Mouse (Mus musculus): Measurements from ENCODE around the gene Olfr191. TPM values are rescaled to one million over a fixed set of nuclear protein-coding genes. Genes with fewer than 3 reads are reported as not detected.
"Not testable (repeated sequence)": the region's sequence is repeated elsewhere in the genome, so short reads cannot be mapped to it uniquely, and the experiment has no call there.

Gene Olfr191
- total RNA-seq (2015), result not detected in 2 replicates
- not detected in 2 replicates for total RNA-seq (2017)

- not testable (repeated sequence) for ATAC-seq (ENCODE audit: poor library complexity, severe bottlenecking)
These were observed at the start of gene Olfr191 for GRCm38 (mm10) chr16:59089722-59090121. TSS of gene Olfr191 (minus strand) at chr16:59089822.

- no peak for ATAC-seq (ENCODE audit: poor library complexity, severe bottlenecking)
These were observed 41.1 kb upstream of the Olfr191 start for GRCm38 (mm10) chr16:59130740-59131139.

- no peak for ATAC-seq (ENCODE audit: poor library complexity, severe bottlenecking)
These were observed 31.3 kb upstream of the Olfr191 start, which contains the start of gene Olfr194 for GRCm38 (mm10) chr16:59120969-59121368. TSS of gene Olfr194 (minus strand) at chr16:59121069.

DNA sequence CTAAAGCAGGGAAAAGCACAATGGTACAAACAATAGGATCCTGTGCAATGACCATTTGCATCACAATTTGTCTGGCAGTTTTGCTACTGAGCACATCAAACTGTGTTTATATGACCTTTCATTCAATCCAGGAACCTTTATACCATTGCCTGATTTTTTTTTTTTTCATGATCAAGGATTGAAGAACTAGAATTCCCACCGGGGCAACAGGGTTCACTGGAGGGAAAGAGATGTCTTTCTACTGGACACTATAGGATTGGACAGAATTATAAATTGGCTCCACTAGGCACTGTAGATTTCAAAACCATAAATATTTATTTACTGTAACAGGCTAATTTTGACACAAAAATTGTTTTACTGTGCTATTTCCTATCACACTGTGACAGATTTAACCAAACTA, 22.2 kb upstream of the Olfr191 start, which contains the start of gene Olfr193:
Olfr193 (minus strand) TSS at position 101 of the 400 bp plus-strand sequence.
- no peak for ATAC-seq (ENCODE audit: poor library complexity, severe bottlenecking)

GRCm38 (mm10) chr16:59108522-59108921, 18.9 kb upstream of the Olfr191 start:
- not testable (repeated sequence) for ATAC-seq (ENCODE audit: poor library complexity, severe bottlenecking)

GRCm38 (mm10) chr16:59105312-59105711, 15.7 kb upstream of the Olfr191 start:
- ATAC-seq (ENCODE audit: poor library complexity, severe bottlenecking), result no peak

DNA sequence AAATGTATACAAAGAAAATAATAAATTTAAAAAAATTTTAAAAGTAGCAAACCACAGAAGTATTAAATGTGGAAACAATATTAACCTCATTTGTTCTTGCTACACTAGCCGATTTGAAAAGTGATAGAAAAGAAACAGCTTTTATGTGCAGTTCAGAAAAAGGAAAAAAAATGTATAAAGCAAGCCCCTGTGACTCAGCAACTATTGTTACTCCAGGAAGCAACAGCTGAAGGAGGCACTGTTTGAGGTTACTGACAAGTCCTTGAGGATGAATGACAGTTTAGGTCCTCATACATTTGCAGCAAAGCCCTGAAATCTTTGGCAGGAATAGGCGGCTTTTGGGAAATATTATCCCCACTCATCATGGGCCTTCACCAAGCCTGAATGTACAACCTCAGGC, 8.5 kb downstream of the Olfr191 start:
- ATAC-seq (ENCODE audit: poor library complexity, severe bottlenecking), result not testable (repeated sequence)

DNA sequence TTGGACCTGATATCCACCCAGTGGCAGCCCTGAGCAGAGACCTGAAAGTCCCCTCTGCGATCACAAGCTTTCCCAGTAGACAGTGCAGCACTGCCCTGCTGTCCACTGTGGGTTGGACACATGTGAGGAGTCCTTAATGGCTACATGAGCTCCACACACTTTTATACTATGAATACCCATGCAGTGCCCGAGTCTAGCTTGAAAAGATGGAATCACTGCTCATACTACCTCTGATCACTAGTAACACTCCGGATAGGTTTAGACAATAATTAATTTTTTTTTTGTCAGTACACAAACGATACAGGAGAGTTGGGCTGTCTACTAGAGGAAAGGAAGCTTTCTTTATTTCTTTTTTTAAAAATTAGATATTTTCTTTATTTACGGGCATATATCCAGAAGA, 11.7 kb downstream of the Olfr191 start, which contains the start of gene Olfr190:
Olfr190 (minus strand) TSS at position 101 of the 400 bp plus-strand sequence.
- no peak for ATAC-seq (ENCODE audit: poor library complexity, severe bottlenecking)

DNA sequence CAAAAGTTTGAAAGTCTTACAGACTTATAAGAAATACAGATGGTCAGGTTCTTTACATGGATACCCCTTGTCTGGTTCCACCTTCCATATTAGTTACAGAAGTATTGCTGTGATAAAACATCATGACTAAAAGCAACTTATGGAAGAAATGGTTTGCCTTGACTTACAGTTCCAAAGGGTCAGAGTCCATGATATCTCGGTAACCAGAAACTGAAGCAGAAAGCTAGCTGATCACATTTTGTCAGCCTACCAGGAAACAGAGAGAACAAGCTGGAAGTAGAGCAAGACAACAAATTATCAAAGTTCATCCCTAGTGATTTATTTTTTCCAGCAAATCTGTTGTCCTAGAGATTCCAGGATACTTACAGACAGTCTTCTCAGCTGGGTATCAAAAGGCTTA, 16.1 kb downstream of the Olfr191 start:
- no peak for ATAC-seq (ENCODE audit: poor library complexity, severe bottlenecking)

- no peak for ATAC-seq (ENCODE audit: poor library complexity, severe bottlenecking)
These were observed 17.9 kb downstream of the Olfr191 start for GRCm38 (mm10) chr16:59071755-59072154.

GRCm38 (mm10) chr16:59062411-59062810, 27.2 kb downstream of the Olfr191 start:
- not testable (repeated sequence) for ATAC-seq (ENCODE audit: poor library complexity, severe bottlenecking)

DNA sequence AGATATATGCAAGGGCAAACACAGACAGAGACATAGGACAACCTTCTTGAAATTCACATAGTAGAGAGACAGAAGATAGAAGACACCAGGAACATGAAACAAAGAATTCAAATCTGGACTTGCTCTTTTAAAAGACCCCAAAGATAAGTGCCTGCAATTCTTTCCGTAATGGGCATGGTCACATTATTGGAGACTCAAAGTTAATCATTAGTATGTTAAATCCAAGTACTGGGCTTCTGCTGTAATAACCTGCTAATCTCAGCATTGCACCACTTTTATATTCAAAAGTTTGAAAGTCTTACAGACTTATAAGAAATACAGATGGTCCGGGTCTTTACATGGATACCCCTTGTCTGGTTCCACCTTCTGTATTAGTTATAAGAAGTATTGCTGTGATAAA, 40.3 kb downstream of the Olfr191 start:
- not testable (repeated sequence) for ATAC-seq (ENCODE audit: poor library complexity, severe bottlenecking)

- ATAC-seq (ENCODE audit: poor library complexity, severe bottlenecking), result no peak
These were observed 40.8 kb downstream of the Olfr191 start for GRCm38 (mm10) chr16:59048860-59049259.

DNA sequence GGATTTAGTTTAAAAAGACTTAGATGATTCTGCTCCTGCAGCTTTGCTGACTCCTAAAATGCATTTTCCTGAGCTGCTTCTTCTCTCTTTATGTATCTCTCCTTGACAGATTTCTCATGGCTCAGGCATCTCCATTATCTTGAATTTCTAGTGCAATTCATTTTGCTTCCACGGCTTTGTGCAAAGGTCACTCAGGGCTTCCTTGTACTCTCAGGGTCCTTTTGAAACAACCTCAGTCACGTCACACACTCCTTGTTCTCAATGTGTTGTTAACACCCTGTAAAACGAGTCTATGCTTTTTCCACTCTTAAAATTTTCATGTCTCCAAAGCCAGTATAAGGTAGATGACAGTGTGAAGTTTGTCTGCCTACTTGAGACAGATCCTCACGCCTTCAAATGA, 42.0 kb downstream of the Olfr191 start:
- ATAC-seq (ENCODE audit: poor library complexity, severe bottlenecking), result no peak

GRCm38 (mm10) chr16:59045835-59046234, 43.8 kb downstream of the Olfr191 start:
- ATAC-seq (ENCODE audit: poor library complexity, severe bottlenecking), result no peak

GRCm38 (mm10) chr16:59039710-59040109, 49.9 kb downstream of the Olfr191 start, which contains the start of gene Olfr187:
TSS of gene Olfr187 (minus strand) at chr16:59039767.
- ATAC-seq (ENCODE audit: poor library complexity, severe bottlenecking), result no peak

Other genes with a start within 250 kb of the Olfr191 start
- gene Olfr177, start 215.1 kb downstream of the Olfr191 start, total RNA-seq (2015), result not detected in 2 replicates
- not detected in 2 replicates for gene Olfr177, start 215.1 kb downstream of the Olfr191 start, total RNA-seq (2017)
- gene Olfr178, start 197.8 kb downstream of the Olfr191 start, total RNA-seq (2015), result not detected in 2 replicates
- not detected in 2 replicates for gene Olfr178, start 197.8 kb downstream of the Olfr191 start, total RNA-seq (2017)
- gene Olfr181, start 161.1 kb downstream of the Olfr191 start, total RNA-seq (2015), result not detected in 2 replicates
- not detected in 2 replicates for gene Olfr181, start 161.1 kb downstream of the Olfr191 start, total RNA-seq (2017)
- not detected in 2 replicates for gene Olfr180, start 160.4 kb downstream of the Olfr191 start, total RNA-seq (2015)
- gene Olfr180, start 160.4 kb downstream of the Olfr191 start, total RNA-seq (2017), result not detected in 2 replicates
- gene Olfr183, start 94.5 kb downstream of the Olfr191 start, total RNA-seq (2015), result not detected in 2 replicates
- not detected in 2 replicates for gene Olfr183, start 94.5 kb downstream of the Olfr191 start, total RNA-seq (2017)
- gene Olfr186, start 59.5 kb downstream of the Olfr191 start, total RNA-seq (2015), result not detected in 2 replicates
- gene Olfr186, start 59.5 kb downstream of the Olfr191 start, total RNA-seq (2017), result not detected in 2 replicates
- gene Olfr187, start 50.1 kb downstream of the Olfr191 start, total RNA-seq (2015), result not detected in 2 replicates
- not detected in 2 replicates for gene Olfr187, start 50.1 kb downstream of the Olfr191 start, total RNA-seq (2017)
- gene Olfr190, start 11.8 kb downstream of the Olfr191 start, total RNA-seq (2015), result not detected in 2 replicates
- gene Olfr190, start 11.8 kb downstream of the Olfr191 start, total RNA-seq (2017), result not detected in 2 replicates
- not detected in 2 replicates for gene Olfr193, start 22.1 kb upstream of the Olfr191 start, total RNA-seq (2015)
- not detected in 2 replicates for gene Olfr193, start 22.1 kb upstream of the Olfr191 start, total RNA-seq (2017)
- not detected in 2 replicates for gene Olfr194, start 31.2 kb upstream of the Olfr191 start, total RNA-seq (2015)
- gene Olfr194, start 31.2 kb upstream of the Olfr191 start, total RNA-seq (2017), result not detected in 2 replicates
- gene Olfr195, start 57.2 kb upstream of the Olfr191 start, total RNA-seq (2015), result not detected in 2 replicates
- not detected in 2 replicates for gene Olfr195, start 57.2 kb upstream of the Olfr191 start, total RNA-seq (2017)
- gene Olfr196, start 80.6 kb upstream of the Olfr191 start, total RNA-seq (2015), result not detected in 2 replicates
- gene Olfr196, start 80.6 kb upstream of the Olfr191 start, total RNA-seq (2017), result not detected in 2 replicates
- gene Olfr198, start 113.7 kb upstream of the Olfr191 start, total RNA-seq (2015), result not detected in 2 replicates
- gene Olfr198, start 113.7 kb upstream of the Olfr191 start, total RNA-seq (2017), result not detected in 2 replicates
- gene Olfr199, start 129.9 kb upstream of the Olfr191 start, total RNA-seq (2015), result not detected in 2 replicates
- gene Olfr199, start 129.9 kb upstream of the Olfr191 start, total RNA-seq (2017), result not detected in 2 replicates
- gene Olfr201, start 182.8 kb upstream of the Olfr191 start, total RNA-seq (2015), result not detected in 2 replicates
- gene Olfr201, start 182.8 kb upstream of the Olfr191 start, total RNA-seq (2017), result not detected in 2 replicates
- not detected in 2 replicates for gene Olfr202, start 197.0 kb upstream of the Olfr191 start, total RNA-seq (2015)
- not detected in 2 replicates for gene Olfr202, start 197.0 kb upstream of the Olfr191 start, total RNA-seq (2017)
- gene Olfr203, start 209.1 kb upstream of the Olfr191 start, total RNA-seq (2015), result not detected in 2 replicates
- gene Olfr203, start 209.1 kb upstream of the Olfr191 start, total RNA-seq (2017), result not detected in 2 replicates
- not detected in 2 replicates for gene Olfr204, start 228.4 kb upstream of the Olfr191 start, total RNA-seq (2015)
- gene Olfr204, start 228.4 kb upstream of the Olfr191 start, total RNA-seq (2017), result not detected in 2 replicates
- not detected in 2 replicates for gene Olfr205, start 241.3 kb upstream of the Olfr191 start, total RNA-seq (2015)
- not detected in 2 replicates for gene Olfr205, start 241.3 kb upstream of the Olfr191 start, total RNA-seq (2017)